Mouse (Mus musculus) hindbrain, embryonic 12.5 days (tissue): Measurements from ENCODE around the gene Ccdc34. TPM values are rescaled to one million over a fixed set of nuclear protein-coding genes. Genes with fewer than 3 reads are reported as not detected.

ENCODE experiments used
- ATAC-seq: fragments of 200-750 bp; cut with Nextera tagmentation; 2 replicates; pipeline ENCODE4 v1.8.0; 2017; ENCODE audit warnings: moderate TSS enrichment; ENCODE audit not compliant: low FRiP score
- H3K27ac ChIP-seq: fragments of 300-500 bp; sonication (generic); 2 replicates; pipeline ENCODE4 v1.5.1; 2016; ENCODE audit warnings: mild to moderate bottlenecking
- H3K27me3 ChIP-seq: fragments of 300-500 bp; sonication (generic); 2 replicates; pipeline ENCODE4 v1.6.1; 2016; ENCODE audit warnings: mild to moderate bottlenecking
- H3K36me3 ChIP-seq: fragments of 300-500 bp; sonication (generic); 2 replicates; pipeline ENCODE4 v1.6.1; 2016; ENCODE audit warnings: mild to moderate bottlenecking
- H3K4me1 ChIP-seq: fragments of 300-500 bp; sonication (generic); 2 replicates; pipeline ENCODE4 v1.6.1; 2016
- H3K4me2 ChIP-seq: fragments of 300-500 bp; sonication (generic); replicated peaks from 2 replicates; pipeline ENCODE4 v1.6.1; 2016; ENCODE audit warnings: mild to moderate bottlenecking
- H3K4me3 ChIP-seq: fragments of 300-500 bp; sonication (generic); 2 replicates; pipeline ENCODE4 v1.5.1; 2016; ENCODE audit warnings: mild to moderate bottlenecking
- H3K9ac ChIP-seq: fragments of 300-500 bp; sonication (generic); 2 replicates; pipeline ENCODE4 v1.6.1; 2016; ENCODE audit warnings: mild to moderate bottlenecking, moderate library complexity
- H3K9me3 ChIP-seq: fragments of 300-500 bp; sonication (generic); replicated peaks from 2 replicates; pipeline ENCODE4 v1.6.1; 2016; ENCODE audit warnings: mild to moderate bottlenecking
- WGBS: fragments of 180-500 bp; shearing (Covaris S2); methylation state at CpG from one replicate; pipeline ENCODE4 v1.1.7; 2016; 5-methylcytosine and 5-hydroxymethylcytosine counted together
- polyA plus RNA-seq: library from polyadenylated mRNA; unstranded; fragments of >200 nt; fragmentation: Nextera tagmentation; extraction: Ambion mirVana; gene quantifications from 2 replicates; pipeline ENCODE4 v1.2.1, GENCODE M21; 2016

Gene Ccdc34
- polyA plus RNA-seq, 1 experiment from 2014 or later, result 47.5 TPM

- Histone ChIP-seq H3K9me3 (no peaks in the 10 kb centered on the region), H3K4me3 (no peak overlapping the region), H3K27ac (no peak overlapping the region), H3K36me3 (no peaks in the 10 kb centered on the region), H3K9ac (no peak overlapping the region), H3K4me2 (no peak overlapping the region), H3K4me1 (peaks cover 16% of the 10 kb centered on the region), H3K27me3 (no peaks in the 10 kb centered on the region)
- ATAC-seq, result no peak
- WGBS, result 98% methylated on average over 2 of the region's 2 CpGs
Observed at GRCm38 (mm10) chr2:110190416-110190815, 172.8 kb downstream of the Ccdc34 start.

- 64% methylated on average over 4 of the region's 4 CpGs for WGBS
- H3K9ac ChIP-seq, result no peak overlapping the region
Observed at GRCm38 (mm10) chr2:110191186-110191690, 173.6 kb downstream of the Ccdc34 start.

GRCm38 (mm10) chr2:110191965-110192701 lies 174.5 kb downstream of the Ccdc34 start:
- H3K36me3 ChIP-seq, result no peaks in the 10 kb centered on the region
- peak; percentile 53 for ATAC-seq
- WGBS, result 22% methylated on average over 15 of the region's 15 CpGs
- peak overlapping the region; percentile 30 for H3K4me2 ChIP-seq
- peaks cover 13% of the 10 kb centered on the region for H3K4me1 ChIP-seq
- peak overlapping the region; percentile 55; the same call in 1 of the 2 replicates for H3K27ac ChIP-seq
- no peaks in the 10 kb centered on the region for H3K27me3 ChIP-seq
- H3K9ac ChIP-seq, result no peak overlapping the region
- H3K9me3 ChIP-seq, result no peaks in the 10 kb centered on the region
- no peak overlapping the region for H3K4me3 ChIP-seq

More at GRCm38 (mm10) chr2:110191186-110191690, 173.6 kb downstream of the Ccdc34 start:
- no peaks in the 10 kb centered on the region for H3K36me3 ChIP-seq
- ATAC-seq, result no peak
- H3K4me1 ChIP-seq, result peaks cover 16% of the 10 kb centered on the region
- no peaks in the 10 kb centered on the region for H3K9me3 ChIP-seq
- no peak overlapping the region for H3K27ac ChIP-seq
- no peaks in the 10 kb centered on the region for H3K27me3 ChIP-seq
- no peak overlapping the region for H3K4me3 ChIP-seq
- no peak overlapping the region for H3K4me2 ChIP-seq

GRCm38 (mm10) chr2:110192702-110193312 lies 175.2 kb downstream of the Ccdc34 start:
- Histone ChIP-seq H3K9me3 (no peaks in the 10 kb centered on the region), H3K27me3 (no peaks in the 10 kb centered on the region), H3K4me3 (no peak overlapping the region), H3K4me2 (peak overlapping the region; percentile 30; the same call in 1 of the 2 replicates), H3K27ac (no peak overlapping the region; the same call in 1 of the 2 replicates), H3K36me3 (no peaks in the 10 kb centered on the region), H3K4me1 (peaks cover 13% of the 10 kb centered on the region), H3K9ac (no peak overlapping the region)
- 36% methylated on average over 3 of the region's 3 CpGs for WGBS
- ATAC-seq, result peak; percentile 56

DNA sequence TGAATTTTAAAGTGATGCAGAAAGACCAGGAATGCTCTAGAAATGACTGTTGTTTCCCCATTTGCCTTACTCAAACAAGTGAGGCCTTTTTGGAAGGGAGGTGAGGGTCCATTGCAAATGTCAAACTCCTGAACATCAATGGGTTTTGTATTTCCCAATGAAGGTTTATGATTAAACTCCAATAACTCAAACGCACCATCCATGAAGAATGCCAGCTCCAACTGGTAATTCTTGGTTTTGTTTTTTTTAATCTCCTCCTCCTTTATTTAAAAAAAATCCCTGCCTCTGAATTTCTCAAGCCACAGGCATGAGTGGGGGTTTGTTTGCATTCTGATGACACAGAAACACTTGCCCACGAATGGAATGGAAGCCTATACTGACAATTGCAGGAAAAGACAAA lies 178.9 kb downstream of the Ccdc34 start:
- H3K27me3 ChIP-seq, result no peaks in the 10 kb centered on the region
- H3K27ac ChIP-seq, result no peak overlapping the region
- H3K36me3 ChIP-seq, result no peaks in the 10 kb centered on the region
- no peak overlapping the region for H3K4me2 ChIP-seq
- no peaks in the 10 kb centered on the region for H3K9me3 ChIP-seq
- H3K9ac ChIP-seq, result no peak overlapping the region
- no peak overlapping the region for H3K4me3 ChIP-seq
- ATAC-seq, result no peak
- peaks cover 13% of the 10 kb centered on the region for H3K4me1 ChIP-seq
- WGBS, result 83% methylated on average over 2 of the region's 2 CpGs

GRCm38 (mm10) chr2:110199648-110200047 lies 182.0 kb downstream of the Ccdc34 start:
- no peak for ATAC-seq
- WGBS, result 67% methylated on average over 1 of the region's 1 CpGs
- Histone ChIP-seq H3K27ac (no peak overlapping the region), H3K9ac (no peak overlapping the region), H3K4me1 (no peaks in the 10 kb centered on the region), H3K9me3 (no peaks in the 10 kb centered on the region), H3K27me3 (no peaks in the 10 kb centered on the region), H3K36me3 (no peaks in the 10 kb centered on the region), H3K4me2 (no peak overlapping the region), H3K4me3 (no peak overlapping the region)

DNA sequence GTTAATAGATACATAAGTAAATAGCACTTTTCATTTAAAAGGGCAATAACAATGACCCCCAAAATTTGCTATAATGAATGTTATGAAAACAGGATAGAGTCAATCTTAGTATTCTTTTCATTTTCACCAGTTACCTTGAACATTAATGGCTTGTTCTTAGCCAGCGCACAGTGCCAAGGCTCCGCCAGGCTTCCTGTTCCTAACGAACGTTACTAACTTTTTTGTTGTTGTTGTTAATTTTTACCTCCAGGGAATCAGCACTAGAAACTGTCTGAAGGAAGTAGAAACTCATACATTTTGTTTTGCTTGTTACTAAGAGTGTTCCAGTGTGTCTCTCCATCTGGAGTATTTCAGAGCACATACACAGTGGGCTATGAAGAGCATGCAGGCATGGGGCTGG lies 184.2 kb downstream of the Ccdc34 start:
- Histone ChIP-seq H3K4me2 (no peak overlapping the region), H3K9me3 (no peaks in the 10 kb centered on the region), H3K36me3 (no peaks in the 10 kb centered on the region), H3K27me3 (no peaks in the 10 kb centered on the region), H3K4me1 (no peaks in the 10 kb centered on the region), H3K4me3 (no peak overlapping the region), H3K9ac (no peak overlapping the region), H3K27ac (no peak overlapping the region)
- no peak for ATAC-seq
- WGBS, result 89% methylated on average over 4 of the region's 4 CpGs

DNA sequence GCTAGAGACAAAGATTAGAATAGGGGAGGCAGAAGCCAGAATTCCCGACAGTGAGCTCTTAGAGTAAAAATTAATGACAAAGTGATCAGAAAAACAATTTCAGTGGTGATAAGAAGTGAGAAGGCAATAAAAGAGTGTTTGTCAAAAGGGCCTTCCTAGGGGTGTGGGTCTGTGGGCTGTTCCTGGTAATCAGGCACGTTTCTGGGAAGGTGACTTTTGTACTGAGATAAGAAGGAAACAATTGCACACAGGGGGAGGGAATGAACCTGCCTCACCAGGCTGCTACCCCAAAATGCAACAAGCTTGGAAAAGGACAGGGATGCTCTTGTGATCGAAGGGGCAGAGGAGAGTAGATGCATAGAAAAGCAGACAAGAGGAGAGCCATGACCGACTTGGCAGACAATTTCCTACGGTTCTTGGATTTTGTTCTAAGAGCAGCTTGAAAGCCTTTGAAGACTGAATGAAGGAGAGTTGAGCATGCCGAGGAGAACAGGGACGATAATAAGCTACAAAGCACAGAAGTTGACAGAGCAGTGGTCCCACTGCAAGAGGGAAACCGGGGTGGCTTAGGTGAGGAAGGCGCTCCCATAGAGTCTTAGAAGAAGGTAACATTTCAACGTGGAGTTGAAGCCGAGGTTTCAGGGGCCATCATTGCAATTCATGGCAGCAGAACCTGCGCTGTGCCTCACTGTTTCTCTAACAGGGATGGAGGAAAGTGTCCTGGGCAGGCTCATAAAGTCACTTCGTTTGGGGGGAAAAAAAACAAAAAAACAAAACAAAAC lies 185.3 kb downstream of the Ccdc34 start:
- Histone ChIP-seq H3K9ac (no peak overlapping the region), H3K4me3 (no peak overlapping the region), H3K27me3 (no peaks in the 10 kb centered on the region), H3K4me2 (no peak overlapping the region), H3K4me1 (no peaks in the 10 kb centered on the region), H3K27ac (no peak overlapping the region), H3K9me3 (no peaks in the 10 kb centered on the region), H3K36me3 (no peaks in the 10 kb centered on the region)
- 68% methylated on average over 13 of the region's 13 CpGs for WGBS
- no peak for ATAC-seq

DNA sequence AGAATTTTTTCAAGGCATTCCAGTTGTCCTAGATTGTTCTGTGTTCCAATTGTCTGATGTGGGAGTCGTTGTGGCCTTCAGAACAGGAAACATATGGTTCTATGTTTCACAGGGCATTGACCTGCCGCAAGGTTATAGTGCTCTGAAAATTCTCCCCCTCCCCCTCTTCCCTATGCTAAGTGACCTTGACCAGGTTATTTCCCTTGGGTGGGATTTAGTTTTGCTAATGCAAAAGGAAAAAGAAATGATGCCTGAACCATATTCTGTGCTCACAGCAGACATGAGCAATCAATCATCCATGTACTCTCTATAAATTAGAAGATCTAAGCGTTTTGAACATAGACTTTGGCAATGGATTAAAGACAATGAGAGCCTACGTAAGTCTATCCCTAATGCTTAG lies 186.6 kb downstream of the Ccdc34 start:
- Histone ChIP-seq H3K9me3 (no peaks in the 10 kb centered on the region), H3K4me3 (no peak overlapping the region), H3K4me2 (no peak overlapping the region), H3K4me1 (no peaks in the 10 kb centered on the region), H3K9ac (no peak overlapping the region), H3K36me3 (no peaks in the 10 kb centered on the region), H3K27ac (no peak overlapping the region), H3K27me3 (no peaks in the 10 kb centered on the region)
- no peak for ATAC-seq
- 67% methylated on average over 4 of the region's 4 CpGs for WGBS

- Histone ChIP-seq H3K4me1 (no peaks in the 10 kb centered on the region), H3K4me3 (no peak overlapping the region), H3K27ac (no peak overlapping the region), H3K9ac (no peak overlapping the region), H3K9me3 (no peaks in the 10 kb centered on the region), H3K27me3 (no peaks in the 10 kb centered on the region), H3K36me3 (no peaks in the 10 kb centered on the region), H3K4me2 (peak overlapping the region; percentile 19; the same call in 1 of the 2 replicates)
- 11% methylated on average over 14 of the region's 14 CpGs for WGBS
- ATAC-seq, result peak; percentile 54; the same call in 1 of the 2 replicates
Observed at GRCm38 (mm10) chr2:110204705-110205318, 187.2 kb downstream of the Ccdc34 start.

DNA sequence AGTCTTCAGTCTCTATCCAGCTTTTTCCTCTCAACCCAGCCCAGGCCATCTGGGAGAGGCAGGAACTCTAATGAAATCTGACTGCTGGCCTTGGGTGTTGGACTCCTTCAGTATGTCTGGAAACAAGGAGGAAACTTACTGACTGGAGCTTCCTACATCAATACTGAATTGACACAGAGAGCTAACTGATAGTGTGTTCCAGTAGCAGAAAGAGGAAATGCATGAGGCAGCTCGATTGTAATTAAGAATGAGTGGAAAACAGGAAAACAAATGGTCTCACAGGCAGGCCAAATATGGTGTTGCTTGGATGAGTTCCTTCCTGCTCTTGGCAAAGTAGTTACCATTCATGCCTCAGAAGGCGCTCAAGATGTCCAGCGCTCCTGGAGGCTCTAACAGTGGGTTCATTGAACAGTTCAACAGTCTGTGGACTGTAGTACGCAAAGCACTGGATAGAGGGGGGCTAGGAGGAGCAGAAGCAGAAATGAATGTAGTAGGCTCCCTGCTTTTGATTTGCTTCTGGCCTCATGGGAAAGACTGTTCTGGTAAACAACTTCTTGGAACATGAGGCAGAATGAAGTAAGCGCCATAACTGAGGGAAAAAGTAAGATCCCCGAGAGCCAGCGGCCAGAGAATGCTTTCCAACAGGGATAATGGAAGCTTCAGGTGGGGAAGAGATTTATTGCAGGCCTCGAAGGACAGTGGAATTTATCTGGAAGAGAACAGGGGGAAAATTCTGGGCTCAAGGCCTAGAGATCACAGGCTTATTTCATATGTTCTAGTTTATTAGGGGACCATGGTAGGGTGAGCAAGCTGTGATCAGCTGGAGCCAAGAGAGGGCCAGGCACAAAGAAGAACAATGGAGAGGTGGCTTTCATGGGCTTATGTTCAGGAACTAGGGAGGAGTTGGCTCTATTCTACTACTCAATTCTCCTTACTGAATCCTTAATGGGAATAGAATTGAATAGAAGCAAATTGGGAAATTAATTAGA lies 193.2 kb downstream of the Ccdc34 start:
- Histone ChIP-seq H3K4me1 (no peaks in the 10 kb centered on the region), H3K27ac (no peak overlapping the region), H3K36me3 (no peaks in the 10 kb centered on the region), H3K9me3 (no peaks in the 10 kb centered on the region), H3K9ac (no peak overlapping the region), H3K27me3 (no peaks in the 10 kb centered on the region), H3K4me2 (no peak overlapping the region), H3K4me3 (no peak overlapping the region)
- 90% methylated on average over 8 of the region's 8 CpGs for WGBS
- no peak for ATAC-seq
